Mouse (Mus musculus) embryonic fibroblast, embryonic 13.5 days (primary cell): ENCODE measurements around the gene Tprkb. TPM values are rescaled to one million over a fixed set of nuclear protein-coding genes. Genes with fewer than 3 reads are reported as not detected.
"Not testable (repeated sequence)": the region's sequence is repeated elsewhere in the genome, so short reads cannot be mapped to it uniquely, and the experiment has no call there.

Experiments
- H3K27ac ChIP-seq: 2 replicates; pipeline ENCODE4 v1.5.1; 2012; ENCODE audit warnings: low read length, control low read depth, inconsistent platforms; ENCODE audit not compliant: insufficient read depth
- H3K4me1 ChIP-seq: 2 replicates; pipeline ENCODE4 v1.6.1; 2011; ENCODE audit warnings: low read length; ENCODE audit not compliant: control insufficient read depth, insufficient read depth
- H3K4me3 ChIP-seq: 2 replicates; pipeline ENCODE4 v1.5.1; 2011; ENCODE audit warnings: mild to moderate bottlenecking, control low read depth, low read length; ENCODE audit not compliant: insufficient read depth
- CTCF ChIP-seq: IDR thresholded peaks from 2 replicates; pipeline ENCODE4 v1.5.1; 2011; ENCODE audit warnings: mild to moderate bottlenecking, control low read depth, low read length, moderate library complexity, borderline replicate concordance; ENCODE audit not compliant: insufficient read depth
- POLR2A ChIP-seq: IDR thresholded peaks from 2 replicates; pipeline ENCODE4 v1.6.1; 2011; ENCODE audit warnings: low read depth, mild to moderate bottlenecking, control low read depth, low read length, moderate library complexity
- polyA plus RNA-seq: library from polyadenylated mRNA; stranded (reverse); fragments of >200 nt; gene quantifications from 2 replicates; pipeline ENCODE4 v1.2.4, GENCODE M21; 2011; ENCODE audit warnings: low read depth; ENCODE audit not compliant: missing spikeins, insufficient read length

Tprkb gene
- 24.7 and 33.1 TPM in 2 replicates for polyA plus RNA-seq

GRCm38 (mm10) chr6:85911587-85911986, at the start of gene Tprkb:
Tprkb (plus strand) TSS chr6:85911865.
- no peaks in the 10 kb centered on the region for H3K4me1 ChIP-seq
- H3K27ac ChIP-seq = no peak within 1 kb of the TSS
- H3K4me3 ChIP-seq = no peak within 1 kb of the TSS
- TF ChIP-seq POLR2A = no peak
- no peak for TF ChIP-seq CTCF

- H3K4me3 ChIP-seq = no peak overlapping the region
- no peaks in the 10 kb centered on the region for H3K4me1 ChIP-seq
- no peak for TF ChIP-seq POLR2A
- TF ChIP-seq CTCF = no peak
- no peak overlapping the region for H3K27ac ChIP-seq
Observed at GRCm38 (mm10) chr6:85862565-85862964, 49.1 kb upstream of the Tprkb start.

- no peak overlapping the region for H3K27ac ChIP-seq
- no peak overlapping the region for H3K4me3 ChIP-seq
- H3K4me1 ChIP-seq = no peaks in the 10 kb centered on the region
- TF ChIP-seq POLR2A (no peak), CTCF (no peak)
Observed at GRCm38 (mm10) chr6:85863136-85863535, 48.5 kb upstream of the Tprkb start.

DNA sequence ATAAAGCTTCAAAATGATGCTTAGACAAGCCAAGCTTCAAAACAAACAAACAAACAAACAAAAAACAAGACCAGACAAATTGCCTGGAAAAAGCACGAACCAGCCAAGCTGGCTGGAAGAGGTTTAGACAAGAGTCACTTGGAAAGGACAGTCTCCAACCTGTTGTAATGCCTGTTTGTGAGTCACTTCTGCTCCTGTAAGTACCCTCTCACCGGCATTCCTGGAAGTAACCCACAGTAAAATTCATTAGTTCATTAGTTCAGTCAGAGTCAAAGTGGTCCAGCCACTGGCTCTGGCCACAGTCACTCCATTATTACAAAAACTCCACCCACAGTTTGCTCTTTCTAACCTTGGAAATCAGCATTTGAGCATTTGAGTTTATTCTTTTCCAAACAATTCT, 47.8 kb upstream of the Tprkb start:
- H3K4me3 ChIP-seq = no peak overlapping the region
- no peaks in the 10 kb centered on the region for H3K4me1 ChIP-seq
- TF ChIP-seq CTCF = no peak
- TF ChIP-seq POLR2A = no peak
- H3K27ac ChIP-seq = no peak overlapping the region

DNA sequence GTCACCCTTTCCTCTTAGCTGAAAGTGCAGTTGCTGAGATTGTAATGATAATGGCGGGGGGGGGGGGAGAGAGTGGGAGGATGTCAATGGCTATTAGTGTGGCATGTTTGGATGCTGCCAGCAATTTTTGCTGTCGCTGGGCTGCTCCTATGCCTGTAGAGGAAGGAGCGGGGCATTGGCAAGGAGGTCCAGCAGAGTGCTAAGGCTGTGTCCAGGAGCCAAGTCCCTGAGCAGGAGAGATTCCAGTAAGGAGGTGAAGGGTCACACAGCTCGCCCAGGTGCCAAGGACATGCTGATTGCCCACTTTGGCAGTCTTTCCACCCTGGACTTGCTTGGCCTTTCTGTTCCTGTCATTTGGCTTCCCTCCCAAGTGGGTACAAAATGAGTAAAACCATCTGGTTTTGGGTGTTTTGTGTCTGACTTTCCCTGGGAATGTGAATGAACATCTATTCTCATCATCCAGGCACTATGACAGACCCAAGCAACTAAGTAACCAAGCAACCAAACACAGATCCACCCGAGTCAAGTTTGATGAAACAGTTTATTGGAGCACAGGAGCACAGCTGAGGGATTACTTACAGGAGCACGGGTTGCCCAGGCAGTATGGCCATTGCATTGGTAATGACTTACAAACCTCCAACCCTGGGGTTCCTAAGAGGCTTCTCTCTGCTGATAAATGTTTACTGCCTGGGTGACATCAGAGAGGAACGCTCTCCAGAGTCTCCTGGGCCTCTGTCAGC, 46.6 kb upstream of the Tprkb start:
- not testable (repeated sequence) for H3K4me3 ChIP-seq, H3K27ac ChIP-seq, H3K4me1 ChIP-seq

- H3K4me1 ChIP-seq, H3K27ac ChIP-seq, H3K4me3 ChIP-seq: not testable (repeated sequence)
Observed at GRCm38 (mm10) chr6:85866166-85866565, 45.5 kb upstream of the Tprkb start.

- not testable (repeated sequence) for H3K4me3 ChIP-seq, H3K4me1 ChIP-seq, H3K27ac ChIP-seq
Observed at GRCm38 (mm10) chr6:85866995-85867394, 44.7 kb upstream of the Tprkb start.

- Histone ChIP-seq H3K27ac (no peak overlapping the region), H3K4me1 (no peaks in the 10 kb centered on the region), H3K4me3 (no peak overlapping the region)
- TF ChIP-seq POLR2A = no peak
- TF ChIP-seq CTCF = no peak
Observed at GRCm38 (mm10) chr6:85867726-85868690, 43.7 kb upstream of the Tprkb start.

- H3K27ac ChIP-seq, H3K4me1 ChIP-seq, H3K4me3 ChIP-seq: not testable (repeated sequence)
Observed at GRCm38 (mm10) chr6:85869006-85869405, 42.7 kb upstream of the Tprkb start, which contains the start of gene Nat8f2. Nat8f2 (minus strand) TSS chr6:85869158.

GRCm38 (mm10) chr6:85883246-85883645, 28.4 kb upstream of the Tprkb start:
- not testable (repeated sequence) for H3K4me3 ChIP-seq, H3K27ac ChIP-seq, H3K4me1 ChIP-seq
